Mouse (Mus musculus) heart, adult 2 months (tissue): Measurements from ENCODE around the gene Ninj1.

ENCODE experiments used
- CTCF ChIP-seq: fragments of 200-600 bp; IDR thresholded peaks from 2 replicates; pipeline ENCODE4 v1.8.1; 2022; ENCODE audit warnings: antibody characterized with exemption, mild to moderate bottlenecking, moderate library complexity
- EP300 ChIP-seq: fragments of 200-500 bp; IDR thresholded peaks from 2 replicates; pipeline ENCODE4 v1.6.1; 2011; ENCODE audit warnings: low read depth, low read length, control low read depth; ENCODE audit not compliant: insufficient read depth
- POLR2A ChIP-seq: fragments of 200-500 bp; IDR thresholded peaks from 2 replicates; pipeline ENCODE4 v1.6.1; 2011; ENCODE audit warnings: mild to moderate bottlenecking, low read depth, low read length, control low read depth; ENCODE audit not compliant: insufficient read depth

- TF ChIP-seq CTCF, result no peak
- TF ChIP-seq POLR2A, result no peak
- no peak for TF ChIP-seq EP300
Observed at GRCm38 (mm10) chr13:49206341-49206740, 19.1 kb downstream of the Ninj1 start.
